Mouse (Mus musculus) neutrophil, adult 59 days (primary cell): ENCODE results near the gene Ap4e1. TPM values are rescaled to one million over a fixed set of nuclear protein-coding genes. Genes with fewer than 3 reads are reported as not detected.

Source experiments
- total RNA-seq, 2 experiments: library from RNA; stranded (reverse); gene quantifications; 1 replicate in 1 of 2; 2 replicates in 1 of 2; pipeline ENCODE4 v1.2.4; 2023

The Ap4e1 gene
- 10 to 100 TPM; 13.3 to 13.6 TPM for total RNA-seq

GRCm38 (mm10) chr2:127008469-127008998 is at the start of gene Ap4e1:
Gene Ap4e1 (plus strand): TSS chr2:127008717.

GRCm38 (mm10) chr2:127070435-127070841 is 61.9 kb downstream of the Ap4e1 start, which contains the start of gene Blvra:
Gene Blvra (plus strand): TSS chr2:127070665.

Other genes starting within 250 kb of the Ap4e1 start
- not detected for gene Usp50, start 225.2 kb upstream of the Ap4e1 start, total RNA-seq
- 10 to 100 TPM; 41.2 to 46.8 TPM for gene Trpm7, start 132.5 kb upstream of the Ap4e1 start, total RNA-seq
- gene Sppl2a, start 75.5 kb upstream of the Ap4e1 start, total RNA-seq = 10 to 100 TPM; 46.8 to 52.6 TPM
- gene Blvra, start 61.9 kb downstream of the Ap4e1 start, total RNA-seq = 10 to 100 TPM; 14.6 to 18.8 TPM
- 10 to 100 TPM; 41.4 to 56.2 TPM for gene Ncaph, start 125.2 kb downstream of the Ap4e1 start, total RNA-seq
- 10 to 100 TPM; 19.4 to 26.4 TPM for gene Itpripl1, start 134.7 kb downstream of the Ap4e1 start, total RNA-seq
- gene 1810024B03Rik, start 199.6 kb downstream of the Ap4e1 start, total RNA-seq = under 1 TPM; 0.42 to 0.57 TPM
- 100 to 1,000 TPM in 1 of 2 experiments, 10 to 100 TPM in 1; 81.3 to 102 TPM for gene Snrnp200, start 199.7 kb downstream of the Ap4e1 start, total RNA-seq
- gene Ciao1, start 239.1 kb downstream of the Ap4e1 start, total RNA-seq = 10 to 100 TPM; 30.8 to 34.3 TPM
- 10 to 100 TPM; 69.0 to 73.6 TPM for gene Tmem127, start 239.2 kb downstream of the Ap4e1 start, total RNA-seq